Mouse (Mus musculus): ENCODE results near the gene Olfr497.

Gene Olfr497

DNA sequence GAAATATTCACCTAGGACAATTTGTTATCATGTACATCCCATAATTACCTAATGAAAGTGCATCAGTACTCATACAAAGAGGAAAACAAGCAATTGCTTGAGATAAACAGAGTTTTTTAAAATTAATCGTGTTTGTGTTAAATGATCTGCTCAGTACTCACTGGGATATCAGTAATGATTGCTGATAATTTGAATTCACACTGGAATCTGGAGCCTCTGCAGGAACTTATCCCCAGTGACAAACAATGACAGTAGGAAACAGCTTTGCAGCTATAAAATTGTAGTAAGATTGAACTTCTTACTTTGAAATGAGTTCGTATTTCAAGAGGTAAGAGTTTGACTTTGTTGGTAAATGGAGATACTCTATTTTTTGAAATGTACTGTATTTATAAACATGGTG, at the start of gene Olfr497:
Olfr497 (plus strand) TSS at position 301 of the 400 bp plus-strand sequence.
- DNase-seq (ENCODE audit: low read depth, low spot score): no peak

DNA sequence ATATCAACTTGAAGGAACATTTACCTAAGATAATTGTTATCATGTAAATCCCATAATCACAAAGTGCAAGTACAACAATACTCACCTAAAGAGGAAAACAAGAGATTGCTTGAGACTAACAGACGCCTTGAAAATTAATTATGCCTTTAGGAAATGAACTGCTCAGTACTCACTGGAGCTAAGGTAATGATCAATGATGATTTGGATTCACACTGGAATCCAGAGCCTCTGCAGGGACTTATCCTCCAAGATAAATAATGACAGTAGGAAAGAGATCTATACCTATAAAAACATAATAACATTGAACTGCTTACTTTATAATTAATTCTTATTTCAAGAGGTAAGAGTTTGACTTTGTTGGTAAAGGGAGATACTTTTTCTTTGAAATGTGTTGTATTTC, 27.4 kb upstream of the Olfr497 start, which contains the start of gene Olfr495:
Olfr495 (plus strand) TSS at position 301 of the 400 bp plus-strand sequence.
- no peak for DNase-seq (ENCODE audit: low read depth, low spot score)

DNA sequence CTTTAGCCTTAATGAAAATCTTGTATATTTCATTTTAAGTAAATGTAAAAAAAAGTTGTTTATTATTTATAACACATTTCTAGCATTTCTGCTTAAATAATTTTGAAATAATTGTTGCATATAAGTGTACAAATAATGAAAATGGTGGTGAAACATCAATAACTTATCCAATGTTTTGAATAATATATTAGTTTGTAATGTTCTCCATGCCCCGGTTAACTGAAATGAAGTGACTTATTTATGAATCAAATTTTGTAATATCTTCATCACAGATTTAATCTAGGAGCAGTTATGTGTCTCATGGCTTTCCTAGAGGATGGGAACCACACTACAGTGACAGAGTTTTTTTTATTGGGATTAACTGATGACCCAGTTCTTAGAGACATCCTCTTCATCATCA, 44.8 kb downstream of the Olfr497 start, which contains the start of gene Olfr498:
Olfr498 (plus strand) TSS at position 301 of the 400 bp plus-strand sequence.
- no peak for DNase-seq (ENCODE audit: low read depth, low spot score)
